In the genomic region with DNA sequence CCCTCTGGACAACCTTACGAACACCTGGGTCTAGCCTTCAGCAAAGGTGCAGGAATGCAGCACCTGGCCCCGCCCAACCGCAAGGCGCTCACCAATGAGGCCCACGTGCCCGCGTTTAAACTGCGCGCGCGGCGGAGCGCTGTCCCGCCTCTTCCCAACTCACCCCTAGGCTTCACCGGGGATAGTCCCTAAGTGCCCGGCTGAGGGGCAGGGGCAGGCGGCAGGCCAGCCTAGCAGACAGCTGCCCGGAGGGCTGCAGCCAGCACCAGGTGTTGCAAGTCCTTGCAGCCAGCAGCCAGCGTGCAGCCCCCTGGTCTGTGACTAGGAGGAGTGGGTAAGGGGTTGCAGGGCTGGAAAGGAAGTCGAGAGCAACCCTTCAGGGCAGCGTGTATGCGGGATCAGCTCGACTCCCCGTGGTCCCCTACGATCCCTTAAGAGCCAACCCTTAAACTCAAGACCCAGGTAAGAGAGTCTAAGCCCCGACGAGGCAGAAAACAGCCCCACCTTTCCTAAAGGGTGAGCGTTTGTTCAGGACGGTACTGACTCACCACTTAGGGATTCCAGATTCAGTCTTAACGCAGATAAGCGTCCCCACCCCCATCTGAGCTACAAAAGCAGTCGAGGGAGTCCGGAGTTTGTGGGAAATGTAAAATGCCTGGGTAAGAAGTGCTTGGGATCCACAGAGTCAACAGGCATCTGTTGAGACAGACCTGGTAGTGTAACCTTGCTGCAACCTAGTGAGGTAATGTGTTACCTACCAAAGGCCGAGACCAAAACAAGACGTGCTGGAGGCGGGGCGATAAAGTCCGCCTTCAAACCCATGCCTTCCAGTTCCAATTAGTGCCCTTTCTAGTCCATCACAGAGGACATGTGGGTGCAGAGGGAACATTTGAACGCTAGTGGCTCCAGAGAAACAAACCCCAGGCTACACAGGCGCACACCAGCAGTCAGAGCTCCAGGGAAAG, we compare ENCODE assay signal across 8 mouse cellular contexts.
A peak's percentile ranks its signal among the peaks of the same experiment; 100 is the strongest.
DNase-seq lines count a peak whose midpoint lies in the region; ATAC-seq and TF ChIP-seq lines count a peak whose summit lies in the region.

No protein-coding gene starts in this region.

- peaks cover 31% of the 10 kb centered on the region for H3K4me1 ChIP-seq in forebrain, embryonic 12.5 days
- no peaks in the 10 kb centered on the region for H3K4me1 ChIP-seq in intestine, postnatal 0 days (replicated peaks; ENCODE audit: control insufficient read depth, insufficient read depth, low read length)
- peaks cover 5% of the 10 kb centered on the region; the same call in 1 of the 2 replicates for H3K4me1 ChIP-seq in small intestine, adult 2 months (ENCODE audit: control insufficient read depth, insufficient read depth, insufficient read length, low read length)

- DNase-seq in spleen, postnatal 10 days (ENCODE audit: low spot score in 2 of 2), result peak; percentile 15 to 43
- DNase-seq in spleen, postnatal 4 days (ENCODE audit: low spot score in 2 of 2), result no peak
- DNase-seq in lung, adult 18-20 months, result peak; percentile 58 to 65
- DNase-seq in layer of hippocampus, postnatal 36 days, result no peak
- DNase-seq in layer of hippocampus, adult 11-12 months (ENCODE audit: low spot score), result no peak

- H3K27me3 ChIP-seq in forebrain, embryonic 12.5 days, result peaks cover 80% of the 10 kb centered on the region
- H3K27me3 ChIP-seq in intestine, postnatal 0 days (replicated peaks; ENCODE audit: control insufficient read depth, insufficient read depth, low read length), result peaks cover 23% of the 10 kb centered on the region
- H3K27me3 ChIP-seq in small intestine, adult 2 months (ENCODE audit: control insufficient read depth, insufficient read depth, low read length), result no peaks in the 10 kb centered on the region; the same call in 1 of the 2 replicates

- peak; percentile 36; the same call in 1 of the 2 replicates for ATAC-seq in forebrain, embryonic 12.5 days (ENCODE audit: low FRiP score)
- peak; percentile 65 for ATAC-seq in intestine, postnatal 0 days

- TF ChIP-seq POLR2A in small intestine, adult 2 months (IDR thresholded peaks at IDR 0.05; ENCODE audit: low read depth, low read length), result peak; percentile 27; the same call in 1 of the 2 replicates

- H3K9me3 ChIP-seq in forebrain, embryonic 12.5 days, result no peaks in the 10 kb centered on the region
- H3K9me3 ChIP-seq in intestine, postnatal 0 days (ENCODE audit: control insufficient read depth), result no peaks in the 10 kb centered on the region

- under 1% methylated on average over 40 of the region's 40 CpGs for WGBS in forebrain, embryonic 12.5 days
- WGBS in intestine, postnatal 0 days, result 2% methylated on average over 40 of the region's 40 CpGs
- 2% methylated on average over 40 of the region's 40 CpGs for WGBS in small intestine, adult 2 months

- H3K36me3 ChIP-seq in forebrain, embryonic 12.5 days (replicated peaks), result no peaks in the 10 kb centered on the region
- H3K36me3 ChIP-seq in intestine, postnatal 0 days (ENCODE audit: control insufficient read depth, insufficient read depth), result no peaks in the 10 kb centered on the region
- H3K36me3 ChIP-seq in small intestine, adult 2 months (ENCODE audit: control insufficient read depth, insufficient read depth, low read length), result no peaks in the 10 kb centered on the region

- H3K27ac ChIP-seq in forebrain, embryonic 12.5 days, result no peak overlapping the region
- no peak overlapping the region for H3K27ac ChIP-seq in intestine, postnatal 0 days (ENCODE audit: low read depth, low read length)
- peak overlapping the region; percentile 20; the same call in 1 of the 2 replicates for H3K27ac ChIP-seq in small intestine, adult 2 months (ENCODE audit: insufficient read depth, low read depth, low read length)

- peak overlapping the region; percentile 60 for H3K4me2 ChIP-seq in forebrain, embryonic 12.5 days
- H3K4me2 ChIP-seq in intestine, postnatal 0 days (replicated peaks; ENCODE audit: low read depth), result peak overlapping the region; percentile 96

- H3K9ac ChIP-seq in forebrain, embryonic 12.5 days, result peak overlapping the region; percentile 38
- 0 out of 2 replicates have a peak overlapping the region, but pooled peaks have one; percentile 17 for H3K9ac ChIP-seq in intestine, postnatal 0 days (ENCODE audit: low read depth, low read length)

- TF ChIP-seq CTCF in intestine, postnatal 0 days (IDR thresholded peaks at IDR 0.05; ENCODE audit: low read depth), result peak; percentile 25
- TF ChIP-seq CTCF in small intestine, adult 2 months (IDR thresholded peaks at IDR 0.05; ENCODE audit: extremely low read depth, insufficient read length, insufficient replicate concordance, low read depth, low read length), result no peak

- H3K4me3 ChIP-seq in forebrain, embryonic 12.5 days (replicated peaks), result peak overlapping the region; percentile 37
- peak overlapping the region; percentile 50 for H3K4me3 ChIP-seq in intestine, postnatal 0 days (ENCODE audit: low read depth, low read length)
- peak overlapping the region; percentile 67 for H3K4me3 ChIP-seq in small intestine, adult 2 months (ENCODE audit: low read depth, low read length)

Comparison
In these comparisons a context has a peak if more than half of its experiments do, and no peak if none do; other contexts are left out.
1. DNase-seq: peak in spleen, postnatal 10 days (2 of 2) and lung, adult 18-20 months (2 of 2); none in spleen, postnatal 4 days (0 of 2), layer of hippocampus, postnatal 36 days (0 of 2) and layer of hippocampus, adult 11-12 months (single experiment).
2. Peak in every context shown above with its lines, with median percentiles within 50 percentile points of each other: H3K4me3 ChIP-seq.